Mouse (Mus musculus) forebrain, embryonic 13.5 days (tissue): ENCODE measurements at regions not wholly inside any gene's neighbourhood (a gene's known extent, or its start where the extent isn't known, plus 50 kb on each side); places are given as distances from the start of the nearest gene placed in this dataset.
A peak's percentile ranks its signal among the peaks of the same experiment; 100 is the strongest.
"Not testable (repeated sequence)": the region's sequence is repeated elsewhere in the genome, so short reads cannot be mapped to it uniquely, and the experiment has no call there.

ENCODE experiments used
- ATAC-seq: fragments of 200-750 bp; cut with Nextera tagmentation; 2 replicates; pipeline ENCODE4 v1.8.0; 2017
- H3K27ac ChIP-seq: fragments of 300-500 bp; sonication (generic); 2 replicates; pipeline ENCODE4 v1.5.1; 2015; ENCODE audit warnings: inconsistent platforms, mild to moderate bottlenecking, moderate library complexity
- H3K27me3 ChIP-seq: fragments of 300-500 bp; sonication (generic); 2 replicates; pipeline ENCODE4 v1.6.1; 2015; ENCODE audit warnings: mild to moderate bottlenecking, inconsistent platforms
- H3K36me3 ChIP-seq: fragments of 300-500 bp; sonication (generic); 2 replicates; pipeline ENCODE4 v1.6.1; 2015; ENCODE audit warnings: mild to moderate bottlenecking, inconsistent platforms; ENCODE audit not compliant: poor library complexity, severe bottlenecking
- H3K4me1 ChIP-seq: fragments of 300-500 bp; sonication (generic); 2 replicates; pipeline ENCODE4 v1.6.1; 2015; ENCODE audit warnings: inconsistent platforms
- H3K4me2 ChIP-seq: fragments of 300-500 bp; sonication (generic); 2 replicates; pipeline ENCODE4 v1.6.1; 2015; ENCODE audit warnings: inconsistent platforms, mild to moderate bottlenecking, moderate library complexity
- H3K4me3 ChIP-seq: fragments of 300-500 bp; sonication (generic); 2 replicates; pipeline ENCODE4 v1.5.1; 2015; ENCODE audit warnings: mild to moderate bottlenecking, inconsistent platforms
- H3K9ac ChIP-seq: fragments of 300-500 bp; sonication (generic); 2 replicates; pipeline ENCODE4 v1.6.1; 2015; ENCODE audit warnings: mild to moderate bottlenecking, inconsistent platforms
- H3K9me3 ChIP-seq: fragments of 300-500 bp; sonication (generic); replicated peaks from 2 replicates; pipeline ENCODE4 v1.6.1; 2016; ENCODE audit warnings: inconsistent platforms
- WGBS: fragments of 180-500 bp; shearing (Covaris S2); methylation state at CpG from one replicate; pipeline ENCODE4 v1.1.7; 2015; 5-methylcytosine and 5-hydroxymethylcytosine counted together

DNA sequence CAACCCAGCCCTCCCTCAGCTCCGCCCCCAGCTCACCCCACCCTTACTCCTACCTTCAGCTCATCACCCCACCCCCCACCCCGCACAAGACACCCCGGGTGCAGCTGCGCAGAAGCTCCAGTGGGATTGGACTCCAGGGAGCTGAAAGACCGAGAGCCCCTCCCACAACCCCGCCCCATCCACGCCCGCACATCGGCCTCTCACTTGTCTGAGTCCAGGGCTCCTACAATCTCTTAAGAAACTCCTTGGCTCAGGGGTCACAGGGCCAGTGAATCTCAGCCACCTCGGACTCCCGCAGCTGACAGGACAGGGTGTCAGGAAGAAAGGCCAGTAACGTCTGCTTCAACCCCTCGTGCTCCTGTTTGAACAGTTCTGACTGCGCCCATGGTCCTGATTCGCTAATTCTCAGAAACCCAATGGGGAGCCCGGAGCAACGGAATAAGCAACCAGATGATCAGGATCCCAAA is 120.7 kb downstream of the Map1s start:
- H3K4me2 ChIP-seq: peak overlapping the region; percentile 48
- H3K9me3 ChIP-seq, H3K9ac ChIP-seq, H3K27me3 ChIP-seq, H3K36me3 ChIP-seq, H3K4me1 ChIP-seq, H3K27ac ChIP-seq: not testable (repeated sequence)
- WGBS: 6% methylated on average over 17 of the region's 17 CpGs
- peak; percentile 84 for ATAC-seq
- H3K4me3 ChIP-seq: peak overlapping the region; percentile 12

DNA sequence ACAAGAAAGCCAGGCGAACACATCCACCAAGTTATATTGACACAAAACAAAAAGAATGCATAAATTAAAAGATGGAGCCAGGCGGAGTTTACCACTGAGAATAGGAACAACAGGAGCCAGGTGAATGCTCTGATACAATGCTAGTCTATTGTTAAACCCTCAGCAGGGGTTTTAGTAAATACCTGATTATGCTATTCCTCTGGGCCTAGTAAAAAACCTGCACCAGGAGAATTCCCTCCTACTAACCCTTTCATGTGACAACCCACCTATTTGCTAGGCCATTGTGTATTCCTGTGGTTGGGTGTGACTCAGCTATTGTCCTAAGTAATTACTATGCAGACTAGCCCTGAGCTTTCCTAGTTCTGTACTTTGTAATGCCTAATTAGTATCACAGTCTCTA is 122.8 kb downstream of the Map1s start:
- WGBS: 81% methylated on average over 2 of the region's 2 CpGs
- H3K27ac ChIP-seq, H3K9me3 ChIP-seq, H3K36me3 ChIP-seq, H3K9ac ChIP-seq, H3K4me2 ChIP-seq, H3K4me1 ChIP-seq, H3K27me3 ChIP-seq, ATAC-seq, H3K4me3 ChIP-seq: not testable (repeated sequence)
